Mouse (Mus musculus) heart, embryonic 10.5 days (tissue): ENCODE results near the gene Zfp672. TPM values are rescaled to one million over a fixed set of nuclear protein-coding genes. Genes with fewer than 3 reads are reported as not detected.
A peak's percentile ranks its signal among the peaks of the same experiment; 100 is the strongest.
"Not testable (repeated sequence)": the region's sequence is repeated elsewhere in the genome, so short reads cannot be mapped to it uniquely, and the experiment has no call there.

Experiments used
- DNase-seq: peaks from one replicate; pipeline ENCODE4 v3.0.0-alpha.2; 2017; ENCODE audit warnings: low spot score
- H3K27ac ChIP-seq: fragments of 300-500 bp; sonication (generic); 2 replicates; pipeline ENCODE4 v1.5.1; 2016; ENCODE audit warnings: mild to moderate bottlenecking
- H3K27me3 ChIP-seq: fragments of 300-500 bp; sonication (generic); 2 replicates; pipeline ENCODE4 v1.6.1; 2016; ENCODE audit warnings: mild to moderate bottlenecking; ENCODE audit not compliant: poor library complexity, insufficient read depth, severe bottlenecking
- H3K36me3 ChIP-seq: fragments of 300-500 bp; sonication (generic); 2 replicates; pipeline ENCODE4 v1.6.1; 2016; ENCODE audit warnings: mild to moderate bottlenecking, moderate library complexity
- H3K4me1 ChIP-seq: fragments of 300-500 bp; sonication (generic); 2 replicates; pipeline ENCODE4 v1.6.1; 2016; ENCODE audit warnings: mild to moderate bottlenecking
- H3K4me3 ChIP-seq: fragments of 300-500 bp; sonication (generic); 2 replicates; pipeline ENCODE4 v1.5.1; 2016; ENCODE audit warnings: mild to moderate bottlenecking, moderate library complexity
- H3K9me3 ChIP-seq: fragments of 300-500 bp; sonication (generic); 2 replicates; pipeline ENCODE4 v1.6.1; 2016; ENCODE audit warnings: mild to moderate bottlenecking, moderate library complexity
- WGBS: fragments of 180-500 bp; shearing (Covaris S2); methylation state at CpG from one replicate; pipeline ENCODE4 v1.1.7; 2016; 5-methylcytosine and 5-hydroxymethylcytosine counted together
- polyA plus RNA-seq: library from polyadenylated mRNA; unstranded; fragments of >200 nt; fragmentation: Nextera tagmentation; extraction: Ambion mirVana; gene quantifications from 2 replicates; pipeline ENCODE4 v1.2.1, GENCODE M21; 2016

Gene Zfp672
- polyA plus RNA-seq, 1 experiment from 2014 or later = 31.6 TPM

- DNase-seq = no peak
- WGBS = 61% methylated on average over 28 of the region's 28 CpGs
- H3K36me3 ChIP-seq = peaks cover 61% of the 10 kb centered on the region
Measured at GRCm38 (mm10) chr11:58316768-58317390, 13.3 kb downstream of the Zfp672 start.

GRCm38 (mm10) chr11:58316344-58316743 is 13.8 kb downstream of the Zfp672 start:
- H3K27ac ChIP-seq = no peak overlapping the region
- DNase-seq = no peak
- no peak overlapping the region for H3K4me3 ChIP-seq
- H3K27me3 ChIP-seq = no peaks in the 10 kb centered on the region
- H3K4me1 ChIP-seq = peaks cover 3% of the 10 kb centered on the region; the same call in 1 of the 2 replicates
- 78% methylated on average over 17 of the region's 17 CpGs for WGBS
- no peaks in the 10 kb centered on the region for H3K9me3 ChIP-seq
- H3K36me3 ChIP-seq = peaks cover 67% of the 10 kb centered on the region

More at GRCm38 (mm10) chr11:58316768-58317390, 13.3 kb downstream of the Zfp672 start:
- H3K27ac ChIP-seq = no peak overlapping the region
- peaks cover 7% of the 10 kb centered on the region; the same call in 1 of the 2 replicates for H3K4me1 ChIP-seq
- no peak overlapping the region for H3K4me3 ChIP-seq
- H3K27me3 ChIP-seq = no peaks in the 10 kb centered on the region
- H3K9me3 ChIP-seq = no peaks in the 10 kb centered on the region

- peaks cover 68% of the 10 kb centered on the region for H3K36me3 ChIP-seq
Measured at GRCm38 (mm10) chr11:58315536-58316168, 14.5 kb downstream of the Zfp672 start.

GRCm38 (mm10) chr11:58314069-58314468 is 16.1 kb downstream of the Zfp672 start:
- DNase-seq = no peak
- Histone ChIP-seq H3K4me3 (no peak overlapping the region), H3K36me3 (peaks cover 61% of the 10 kb centered on the region), H3K27me3 (no peaks in the 10 kb centered on the region), H3K27ac (no peak overlapping the region), H3K9me3 (no peaks in the 10 kb centered on the region), H3K4me1 (peaks cover 3% of the 10 kb centered on the region; the same call in 1 of the 2 replicates)
- 86% methylated on average over 6 of the region's 6 CpGs for WGBS

More at GRCm38 (mm10) chr11:58315536-58316168, 14.5 kb downstream of the Zfp672 start:
- 91% methylated on average over 5 of the region's 5 CpGs for WGBS
- Histone ChIP-seq H3K27me3 (no peaks in the 10 kb centered on the region), H3K9me3 (no peaks in the 10 kb centered on the region), H3K27ac (no peak overlapping the region), H3K4me1 (peaks cover 3% of the 10 kb centered on the region; the same call in 1 of the 2 replicates), H3K4me3 (no peak overlapping the region)
- no peak for DNase-seq

- Histone ChIP-seq H3K27me3 (no peaks in the 10 kb centered on the region), H3K36me3 (peaks cover 15% of the 10 kb centered on the region), H3K9me3 (no peaks in the 10 kb centered on the region), H3K27ac (no peak overlapping the region), H3K4me1 (peaks cover 16% of the 10 kb centered on the region), H3K4me3 (no peak overlapping the region)
- DNase-seq = no peak
- 94% methylated on average over 9 of the region's 9 CpGs for WGBS
Measured at GRCm38 (mm10) chr11:58308661-58309060, 21.5 kb downstream of the Zfp672 start.

GRCm38 (mm10) chr11:58307411-58308080 is 22.6 kb downstream of the Zfp672 start:
- H3K4me1 ChIP-seq = peaks cover 18% of the 10 kb centered on the region
- peaks cover 15% of the 10 kb centered on the region for H3K36me3 ChIP-seq
- peak; percentile 89 for DNase-seq
- WGBS = under 1% methylated on average over 42 of the region's 42 CpGs
- H3K27ac ChIP-seq = peak overlapping the region; percentile 91
- peak overlapping the region; percentile 72 for H3K4me3 ChIP-seq
- H3K9me3 ChIP-seq = no peaks in the 10 kb centered on the region
- no peaks in the 10 kb centered on the region for H3K27me3 ChIP-seq

- Histone ChIP-seq H3K36me3 (peaks cover 14% of the 10 kb centered on the region), H3K9me3 (no peaks in the 10 kb centered on the region), H3K27ac (peak within 1 kb of the TSS; percentile 91), H3K4me3 (peak within 1 kb of the TSS; percentile 72), H3K27me3 (no peaks in the 10 kb centered on the region), H3K4me1 (peaks cover 18% of the 10 kb centered on the region)
- DNase-seq = peak; percentile 98
- WGBS = under 1% methylated on average over 34 of the region's 34 CpGs
Measured at GRCm38 (mm10) chr11:58306860-58307308, 23.3 kb downstream of the Zfp672 start, which contains the start of gene Zfp692. Gene Zfp692, plus strand, starts transcription at chr11:58307069.

- not testable (repeated sequence) for H3K27me3 ChIP-seq, H3K36me3 ChIP-seq, H3K9me3 ChIP-seq, DNase-seq, H3K27ac ChIP-seq, H3K4me3 ChIP-seq
- H3K4me1 ChIP-seq = peaks cover 23% of the 10 kb centered on the region
- WGBS = 87% methylated on average over 8 of the region's 8 CpGs
Measured at GRCm38 (mm10) chr11:58305299-58305698, 24.8 kb downstream of the Zfp672 start.

GRCm38 (mm10) chr11:58303594-58303993 is 26.5 kb downstream of the Zfp672 start:
- no peaks in the 10 kb centered on the region for H3K36me3 ChIP-seq

GRCm38 (mm10) chr11:58302774-58303445 is 27.2 kb downstream of the Zfp672 start:
- H3K27me3 ChIP-seq = no peaks in the 10 kb centered on the region
- H3K4me1 ChIP-seq = peaks cover 21% of the 10 kb centered on the region
- DNase-seq = no peak
- no peaks in the 10 kb centered on the region for H3K36me3 ChIP-seq
- no peaks in the 10 kb centered on the region for H3K9me3 ChIP-seq
- H3K27ac ChIP-seq = peak overlapping the region; percentile 87
- WGBS = 1% methylated on average over 26 of the region's 26 CpGs
- H3K4me3 ChIP-seq = peak overlapping the region; percentile 73

More at GRCm38 (mm10) chr11:58303594-58303993, 26.5 kb downstream of the Zfp672 start:
- Histone ChIP-seq H3K27ac (no peak overlapping the region), H3K27me3 (no peaks in the 10 kb centered on the region), H3K4me1 (peaks cover 23% of the 10 kb centered on the region), H3K4me3 (peak overlapping the region; percentile 32; the same call in 1 of the 2 replicates), H3K9me3 (no peaks in the 10 kb centered on the region)
- 45% methylated on average over 7 of the region's 7 CpGs for WGBS
- DNase-seq = no peak

- WGBS = under 1% methylated on average over 36 of the region's 36 CpGs
- H3K27me3 ChIP-seq = no peaks in the 10 kb centered on the region
Measured at GRCm38 (mm10) chr11:58301837-58302754, 28.0 kb downstream of the Zfp672 start.

More at GRCm38 (mm10) chr11:58301837-58302754, 28.0 kb downstream of the Zfp672 start:
- H3K27ac ChIP-seq = peak overlapping the region; percentile 87
- peak; percentile 99 for DNase-seq
- no peaks in the 10 kb centered on the region for H3K36me3 ChIP-seq
- H3K4me3 ChIP-seq = peak overlapping the region; percentile 73
- no peaks in the 10 kb centered on the region for H3K9me3 ChIP-seq
- peaks cover 13% of the 10 kb centered on the region; the same call in 1 of the 2 replicates for H3K4me1 ChIP-seq
